Mouse (Mus musculus) kidney, adult 2 months (tissue): ENCODE results near the gene Sec24c.

Experiments
- CTCF ChIP-seq: fragments of 200-500 bp; conservative IDR thresholded peaks from 2 replicates; pipeline ENCODE4 v1.5.1; 2011; ENCODE audit warnings: low read depth, mild to moderate bottlenecking, control low read depth, low read length, moderate library complexity, mixed read lengths; ENCODE audit not compliant: insufficient read depth, insufficient read length
- POLR2A ChIP-seq: fragments of 200-500 bp; IDR thresholded peaks from one replicate; pipeline ENCODE4 v1.6.1; 2011; ENCODE audit warnings: low read depth, low read length, control low read depth

GRCm38 (mm10) chr14:20646381-20646780 is 27.7 kb upstream of the Sec24c start:
- TF ChIP-seq CTCF = no peak
- TF ChIP-seq POLR2A = no peak
